Mouse (Mus musculus) layer of hippocampus, postnatal 10 days (tissue): ENCODE measurements at regions not wholly inside any gene's neighbourhood (a gene's known extent, or its start where the extent isn't known, plus 50 kb on each side); places are given as distances from the start of the nearest gene placed in this dataset.
"Not testable (repeated sequence)": the region's sequence is repeated elsewhere in the genome, so short reads cannot be mapped to it uniquely, and the experiment has no call there.

Experiments
- DNase-seq, 2 experiments: peaks; one replicate each; pipeline ENCODE4 v3.0.0; 2021; ENCODE audit warnings: low spot score in 2 of 2

GRCm38 (mm10) chr10:10270297-10270696 is 201.8 kb downstream of the Adgb start:
- no peak for DNase-seq

- peak in 1 of 2 experiments; percentile 24 for DNase-seq
Observed at GRCm38 (mm10) chr10:10252540-10253318, 219.4 kb downstream of the Adgb start.

GRCm38 (mm10) chr10:10252136-10252535 is 220.0 kb downstream of the Adgb start:
- no peak for DNase-seq

- DNase-seq: no peak
Observed at GRCm38 (mm10) chr10:10234894-10235523, 237.1 kb downstream of the Adgb start.

GRCm38 (mm10) chr10:10224582-10225144 is 247.5 kb downstream of the Adgb start:
- DNase-seq: no peak

- no peak for DNase-seq
Observed at GRCm38 (mm10) chr10:10219726-10220125, 252.4 kb downstream of the Adgb start.

DNA sequence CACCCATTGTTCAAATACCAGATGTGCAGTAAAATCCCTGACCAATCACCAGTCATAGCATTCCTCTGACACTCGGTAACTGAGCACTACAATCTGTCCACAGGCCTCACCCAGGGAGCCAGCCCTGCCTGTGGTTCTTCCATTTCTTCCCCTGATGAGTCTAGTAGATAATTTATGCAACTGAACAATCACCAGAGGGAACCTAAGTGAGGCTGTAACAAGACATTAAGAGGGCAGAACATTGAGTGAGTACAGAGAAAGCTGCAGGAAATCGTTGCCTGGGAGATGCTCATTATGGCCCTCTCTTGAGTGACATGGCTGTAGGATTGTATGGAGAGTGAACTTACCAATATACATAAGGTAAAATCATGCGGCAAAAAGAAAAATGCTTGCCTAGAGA is 255.2 kb downstream of the Adgb start:
- no peak for DNase-seq

GRCm38 (mm10) chr10:10215376-10215775 is 256.8 kb downstream of the Adgb start:
- no peak for DNase-seq

DNA sequence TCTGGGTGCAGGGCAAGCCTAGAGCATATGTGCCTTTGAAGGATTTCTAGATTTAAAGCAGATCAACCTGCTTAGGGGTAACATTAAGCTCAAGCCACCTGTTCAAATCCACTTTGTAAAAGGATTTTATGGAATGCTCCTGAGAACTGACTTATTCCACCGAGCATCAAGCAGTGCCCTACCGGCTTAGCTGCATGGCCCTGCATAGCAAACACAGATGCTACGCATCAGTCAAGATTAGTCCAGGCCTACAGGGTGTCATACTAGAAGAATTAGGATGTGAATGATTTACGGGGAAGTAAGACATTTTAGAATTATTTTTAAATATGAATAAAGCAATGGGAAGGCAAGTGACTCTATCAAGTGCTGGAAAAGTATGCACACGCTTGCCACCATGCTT is 263.8 kb downstream of the Adgb start:
- DNase-seq: no peak

- no peak for DNase-seq
Observed at GRCm38 (mm10) chr10:10205805-10206520, 266.2 kb downstream of the Adgb start.

GRCm38 (mm10) chr10:10203982-10204381 is 268.1 kb downstream of the Adgb start:
- DNase-seq: no peak

DNA sequence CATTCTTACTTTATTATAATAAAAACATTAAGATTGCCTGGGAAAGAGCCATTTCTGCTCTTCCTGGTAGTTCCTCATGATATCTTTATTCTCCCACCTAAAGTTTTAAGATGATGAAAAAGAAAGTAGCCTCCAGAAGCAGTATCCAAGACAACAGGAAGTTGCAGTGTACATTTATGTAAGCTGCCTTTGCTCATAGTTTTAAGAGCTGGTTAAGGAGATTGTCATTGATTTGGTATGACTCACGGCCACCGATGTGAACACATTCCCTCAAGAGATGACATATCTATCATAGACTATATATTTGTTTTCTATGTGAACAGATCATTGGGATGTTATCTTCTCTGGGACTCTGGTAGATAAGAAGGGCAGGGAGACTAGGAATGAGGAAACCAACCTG is 281.8 kb downstream of the Adgb start:
- no peak for DNase-seq

GRCm38 (mm10) chr10:10188113-10188512 is 284.0 kb downstream of the Adgb start:
- DNase-seq: no peak

- no peak for DNase-seq
Observed at GRCm38 (mm10) chr10:10186721-10187120, 285.4 kb downstream of the Adgb start.

- DNase-seq: no peak
Observed at GRCm38 (mm10) chr10:10185298-10185883, 284.5 kb upstream of the Stxbp5 start.

DNA sequence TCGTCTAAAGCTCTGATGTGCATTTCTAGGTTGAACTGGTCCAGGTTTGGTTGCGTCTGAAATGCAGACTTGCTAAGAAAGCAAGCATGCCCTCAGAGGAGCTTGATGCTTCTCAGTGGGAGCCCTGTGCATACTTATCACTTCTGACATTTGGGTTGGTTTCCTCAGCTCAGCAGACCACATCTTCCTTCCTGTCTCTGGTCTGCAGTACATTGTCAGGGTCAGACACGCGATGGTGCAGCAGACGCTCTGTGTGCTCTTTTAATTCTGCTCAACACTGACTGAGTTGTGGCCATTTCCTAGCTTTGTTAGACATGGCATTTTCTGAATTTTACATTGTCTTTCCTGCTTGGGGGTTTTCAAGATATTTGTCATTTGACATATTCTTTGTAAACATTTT is 283.5 kb upstream of the Stxbp5 start:
- DNase-seq: no peak

GRCm38 (mm10) chr10:10177037-10177436 is 276.2 kb upstream of the Stxbp5 start:
- not testable (repeated sequence) for DNase-seq
